Mouse (Mus musculus): ENCODE data around the gene Pla1a. TPM values are rescaled to one million over a fixed set of nuclear protein-coding genes. Genes with fewer than 3 reads are reported as not detected.
"Not testable (repeated sequence)": the region's sequence is repeated elsewhere in the genome, so short reads cannot be mapped to it uniquely, and the experiment has no call there.

Pla1a gene
- polyA plus RNA-seq, 1 experiment from 2014 or later = 1.1 TPM

GRCm38 (mm10) chr16:38453952-38454351 lies 21.0 kb upstream of the Pla1a start:
- H3K36me3 ChIP-seq (ENCODE audit: control insufficient read depth, insufficient read depth, low read length) = peaks cover 18% of the 10 kb centered on the region
- H3K27ac ChIP-seq (replicated peaks; ENCODE audit: low read depth, low read length) = no peak overlapping the region
- no peaks in the 10 kb centered on the region for H3K27me3 ChIP-seq (replicated peaks; ENCODE audit: control insufficient read depth, insufficient read depth, low read length)
- H3K4me1 ChIP-seq (ENCODE audit: control insufficient read depth, insufficient read depth, low read length) = peaks cover 5% of the 10 kb centered on the region; the same call in 1 of the 2 replicates
- ATAC-seq (ENCODE audit: low read depth) = no peak
- no peak for DNase-seq (ENCODE audit: low spot score)
- H3K4me2 ChIP-seq (ENCODE audit: low read depth, low read length) = no peak overlapping the region
- no peak overlapping the region for H3K4me3 ChIP-seq (ENCODE audit: low read depth, low read length)
- no peaks in the 10 kb centered on the region for H3K9me3 ChIP-seq (ENCODE audit: control insufficient read depth, low read length)
- WGBS = 87% methylated on average over 4 of the region's 4 CpGs
- no peak overlapping the region for H3K9ac ChIP-seq (ENCODE audit: low read depth, low read length)

GRCm38 (mm10) chr16:38453203-38453553 lies 20.2 kb upstream of the Pla1a start:
- peaks cover 6% of the 10 kb centered on the region; the same call in 1 of the 2 replicates for H3K4me1 ChIP-seq (ENCODE audit: control insufficient read depth, insufficient read depth, low read length)
- H3K36me3 ChIP-seq (ENCODE audit: control insufficient read depth, insufficient read depth, low read length) = peaks cover 23% of the 10 kb centered on the region
- peak overlapping the region; percentile 77 for H3K4me3 ChIP-seq (ENCODE audit: low read depth, low read length)
- no peaks in the 10 kb centered on the region for H3K9me3 ChIP-seq (ENCODE audit: control insufficient read depth, low read length)
- H3K27ac ChIP-seq (replicated peaks; ENCODE audit: low read depth, low read length) = peak overlapping the region; percentile 95
- H3K9ac ChIP-seq (ENCODE audit: low read depth, low read length) = peak overlapping the region; percentile 96
- no peaks in the 10 kb centered on the region for H3K27me3 ChIP-seq (replicated peaks; ENCODE audit: control insufficient read depth, insufficient read depth, low read length)
- DNase-seq (ENCODE audit: low spot score) (no peak), ATAC-seq (ENCODE audit: low read depth) (no peak)
- 34% methylated on average over 3 of the region's 3 CpGs for WGBS
- peak overlapping the region; percentile 73 for H3K4me2 ChIP-seq (ENCODE audit: low read depth, low read length)

GRCm38 (mm10) chr16:38452442-38453202 lies 19.7 kb upstream of the Pla1a start, which contains the start of gene Adprh:
Adprh (minus strand) TSS chr16:38452703.
- Histone ChIP-seq H3K4me2 (ENCODE audit: low read depth, low read length) (peak within 1 kb of the TSS; percentile 73), H3K9me3 (ENCODE audit: control insufficient read depth, low read length) (no peaks in the 10 kb centered on the region), H3K36me3 (ENCODE audit: control insufficient read depth, insufficient read depth, low read length) (peaks cover 29% of the 10 kb centered on the region), H3K4me3 (ENCODE audit: low read depth, low read length) (peak within 1 kb of the TSS; percentile 77), H3K27ac (replicated peaks; ENCODE audit: low read depth, low read length) (peak within 1 kb of the TSS; percentile 95), H3K27me3 (replicated peaks; ENCODE audit: control insufficient read depth, insufficient read depth, low read length) (no peaks in the 10 kb centered on the region), H3K4me1 (ENCODE audit: control insufficient read depth, insufficient read depth, low read length) (peaks cover 9% of the 10 kb centered on the region; the same call in 1 of the 2 replicates), H3K9ac (ENCODE audit: low read depth, low read length) (peak within 1 kb of the TSS; percentile 96)
- ATAC-seq (ENCODE audit: low read depth) (peak; percentile 98), DNase-seq (ENCODE audit: low spot score) (peak; percentile 96)
- 0% methylated on average over 43 of the region's 61 CpGs for WGBS

GRCm38 (mm10) chr16:38451421-38452205 lies 18.7 kb upstream of the Pla1a start:
- ATAC-seq (ENCODE audit: low read depth) (no peak), DNase-seq (ENCODE audit: low spot score) (peak; percentile 49)
- Histone ChIP-seq H3K4me3 (ENCODE audit: low read depth, low read length) (peak overlapping the region; percentile 77), H3K27me3 (replicated peaks; ENCODE audit: control insufficient read depth, insufficient read depth, low read length) (no peaks in the 10 kb centered on the region), H3K27ac (replicated peaks; ENCODE audit: low read depth, low read length) (peak overlapping the region; percentile 95), H3K4me2 (ENCODE audit: low read depth, low read length) (peak overlapping the region; percentile 73), H3K9ac (ENCODE audit: low read depth, low read length) (peak overlapping the region; percentile 96), H3K36me3 (ENCODE audit: control insufficient read depth, insufficient read depth, low read length) (peaks cover 39% of the 10 kb centered on the region), H3K4me1 (ENCODE audit: control insufficient read depth, insufficient read depth, low read length) (peaks cover 9% of the 10 kb centered on the region; the same call in 1 of the 2 replicates), H3K9me3 (ENCODE audit: control insufficient read depth, low read length) (no peaks in the 10 kb centered on the region)
- 38% methylated on average over 12 of the region's 12 CpGs for WGBS

- H3K4me1 ChIP-seq (ENCODE audit: control insufficient read depth, insufficient read depth, low read length) = peaks cover 9% of the 10 kb centered on the region; the same call in 1 of the 2 replicates
- H3K4me3 ChIP-seq (ENCODE audit: low read depth, low read length) = no peak overlapping the region
- H3K27me3 ChIP-seq (replicated peaks; ENCODE audit: control insufficient read depth, insufficient read depth, low read length) = no peaks in the 10 kb centered on the region
- WGBS = 74% methylated on average over 7 of the region's 7 CpGs
- no peak for DNase-seq (ENCODE audit: low spot score)
- no peak overlapping the region for H3K4me2 ChIP-seq (ENCODE audit: low read depth, low read length)
- H3K9ac ChIP-seq (ENCODE audit: low read depth, low read length) = no peak overlapping the region
- ATAC-seq (ENCODE audit: low read depth) = no peak
- H3K9me3 ChIP-seq (ENCODE audit: control insufficient read depth, low read length) = no peaks in the 10 kb centered on the region
- peaks cover 48% of the 10 kb centered on the region for H3K36me3 ChIP-seq (ENCODE audit: control insufficient read depth, insufficient read depth, low read length)
- H3K27ac ChIP-seq (replicated peaks; ENCODE audit: low read depth, low read length) = no peak overlapping the region
Measured at GRCm38 (mm10) chr16:38450707-38451106, 17.8 kb upstream of the Pla1a start.

- H3K27ac ChIP-seq (replicated peaks; ENCODE audit: low read depth, low read length) = peak overlapping the region; percentile 56; the same call in 1 of the 2 replicates
- ATAC-seq (ENCODE audit: low read depth) (no peak), DNase-seq (ENCODE audit: low spot score) (peak; percentile 56)
- no peaks in the 10 kb centered on the region for H3K9me3 ChIP-seq (ENCODE audit: control insufficient read depth, low read length)
- peaks cover 9% of the 10 kb centered on the region; the same call in 1 of the 2 replicates for H3K4me1 ChIP-seq (ENCODE audit: control insufficient read depth, insufficient read depth, low read length)
- H3K9ac ChIP-seq (ENCODE audit: low read depth, low read length) = peak overlapping the region; percentile 15; the same call in 1 of the 2 replicates
- H3K4me2 ChIP-seq (ENCODE audit: low read depth, low read length) = 0 out of 2 replicates have a peak overlapping the region, but pooled peaks have one; percentile 12
- H3K4me3 ChIP-seq (ENCODE audit: low read depth, low read length) = no peak overlapping the region
- H3K27me3 ChIP-seq (replicated peaks; ENCODE audit: control insufficient read depth, insufficient read depth, low read length) = no peaks in the 10 kb centered on the region
- peaks cover 70% of the 10 kb centered on the region for H3K36me3 ChIP-seq (ENCODE audit: control insufficient read depth, insufficient read depth, low read length)
- 47% methylated on average over 12 of the region's 12 CpGs for WGBS
Measured at GRCm38 (mm10) chr16:38448458-38448857, 15.5 kb upstream of the Pla1a start.

- H3K27me3 ChIP-seq (replicated peaks; ENCODE audit: control insufficient read depth, insufficient read depth, low read length) = no peaks in the 10 kb centered on the region
- H3K4me2 ChIP-seq (ENCODE audit: low read depth, low read length) = no peak overlapping the region
- H3K4me1 ChIP-seq (ENCODE audit: control insufficient read depth, insufficient read depth, low read length) = peaks cover 9% of the 10 kb centered on the region; the same call in 1 of the 2 replicates
- ATAC-seq (ENCODE audit: low read depth) (no peak), DNase-seq (ENCODE audit: low spot score) (no peak)
- H3K27ac ChIP-seq (replicated peaks; ENCODE audit: low read depth, low read length) = no peak overlapping the region
- no peaks in the 10 kb centered on the region for H3K9me3 ChIP-seq (ENCODE audit: control insufficient read depth, low read length)
- H3K9ac ChIP-seq (ENCODE audit: low read depth, low read length) = no peak overlapping the region
- WGBS = 89% methylated on average over 21 of the region's 21 CpGs
- H3K4me3 ChIP-seq (ENCODE audit: low read depth, low read length) = no peak overlapping the region
- H3K36me3 ChIP-seq (ENCODE audit: control insufficient read depth, insufficient read depth, low read length) = peaks cover 76% of the 10 kb centered on the region
Measured at GRCm38 (mm10) chr16:38447366-38447765, 14.4 kb upstream of the Pla1a start.

- H3K4me1 ChIP-seq (ENCODE audit: control insufficient read depth, insufficient read depth, low read length); H3K4me3 ChIP-seq (ENCODE audit: low read depth, low read length); H3K9ac ChIP-seq (ENCODE audit: low read depth, low read length); H3K9me3 ChIP-seq (ENCODE audit: control insufficient read depth, low read length); H3K27ac ChIP-seq (replicated peaks; ENCODE audit: low read depth, low read length); ATAC-seq (ENCODE audit: low read depth); H3K27me3 ChIP-seq (replicated peaks; ENCODE audit: control insufficient read depth, insufficient read depth, low read length); H3K4me2 ChIP-seq (ENCODE audit: low read depth, low read length); DNase-seq (ENCODE audit: low spot score): not testable (repeated sequence)
- WGBS = 95% methylated on average over 2 of the region's 2 CpGs
- H3K36me3 ChIP-seq (ENCODE audit: control insufficient read depth, insufficient read depth, low read length) = peaks cover 76% of the 10 kb centered on the region
Measured at GRCm38 (mm10) chr16:38446141-38446540, 13.2 kb upstream of the Pla1a start.
